Mouse (Mus musculus): ENCODE measurements around the gene Hoxa13. TPM values are rescaled to one million over a fixed set of nuclear protein-coding genes. Genes with fewer than 3 reads are reported as not detected.
A peak's percentile ranks its signal among the peaks of the same experiment; 100 is the strongest.

Hoxa13 gene
- total RNA-seq, 2 experiments from 2014 or later, result not detected

DNA sequence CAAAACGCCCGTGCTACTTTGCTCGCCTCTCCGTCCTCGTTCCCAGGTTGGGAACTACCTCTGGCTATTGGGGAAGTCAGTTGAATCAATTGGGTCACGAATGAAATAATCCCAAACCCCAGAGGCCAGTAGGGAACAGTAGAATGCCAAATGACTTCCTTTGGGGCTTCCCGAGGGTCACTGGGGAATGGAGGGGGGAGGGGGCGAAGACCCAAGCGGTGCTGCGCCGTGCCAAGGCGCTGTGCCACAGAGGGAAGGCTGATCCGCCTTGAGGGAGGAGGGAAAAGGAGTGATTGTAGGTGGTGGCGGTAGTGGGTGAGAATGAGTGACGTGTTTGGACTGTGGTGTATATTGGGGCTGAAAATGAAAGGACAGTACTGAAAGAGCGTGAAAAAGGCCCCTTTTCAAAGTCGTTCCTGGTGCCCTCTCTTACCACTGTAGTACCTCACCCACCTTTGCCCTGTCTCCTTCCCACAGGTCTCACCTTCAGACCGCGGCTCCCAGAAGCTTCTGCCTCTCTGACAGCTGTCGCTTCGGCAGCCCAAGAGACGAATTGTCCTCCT, 48.0 kb downstream of the Hoxa13 start:
- no peak for DNase-seq (ENCODE audit: low spot score in 2 of 2)

DNA sequence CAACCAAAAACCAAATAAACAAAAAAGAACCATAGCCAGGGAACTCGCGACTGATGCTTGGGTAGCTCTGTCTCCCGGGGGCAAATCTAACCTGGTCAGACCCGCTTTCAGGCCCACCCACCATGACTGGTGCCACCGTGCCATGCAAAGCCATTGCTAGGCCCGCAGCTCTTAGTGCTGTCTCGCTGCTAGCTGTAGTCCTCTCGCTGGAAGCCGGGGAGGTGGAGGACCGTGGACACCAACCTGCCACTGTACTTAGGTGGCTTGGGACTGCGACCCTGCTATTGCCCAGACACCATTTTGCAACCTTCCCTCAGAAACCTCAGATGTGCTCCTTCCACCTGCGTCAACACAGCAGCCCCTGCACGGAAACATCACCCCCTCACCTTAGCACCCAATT, 48.7 kb downstream of the Hoxa13 start:
- no peak for DNase-seq (ENCODE audit: low spot score in 2 of 2)

DNA sequence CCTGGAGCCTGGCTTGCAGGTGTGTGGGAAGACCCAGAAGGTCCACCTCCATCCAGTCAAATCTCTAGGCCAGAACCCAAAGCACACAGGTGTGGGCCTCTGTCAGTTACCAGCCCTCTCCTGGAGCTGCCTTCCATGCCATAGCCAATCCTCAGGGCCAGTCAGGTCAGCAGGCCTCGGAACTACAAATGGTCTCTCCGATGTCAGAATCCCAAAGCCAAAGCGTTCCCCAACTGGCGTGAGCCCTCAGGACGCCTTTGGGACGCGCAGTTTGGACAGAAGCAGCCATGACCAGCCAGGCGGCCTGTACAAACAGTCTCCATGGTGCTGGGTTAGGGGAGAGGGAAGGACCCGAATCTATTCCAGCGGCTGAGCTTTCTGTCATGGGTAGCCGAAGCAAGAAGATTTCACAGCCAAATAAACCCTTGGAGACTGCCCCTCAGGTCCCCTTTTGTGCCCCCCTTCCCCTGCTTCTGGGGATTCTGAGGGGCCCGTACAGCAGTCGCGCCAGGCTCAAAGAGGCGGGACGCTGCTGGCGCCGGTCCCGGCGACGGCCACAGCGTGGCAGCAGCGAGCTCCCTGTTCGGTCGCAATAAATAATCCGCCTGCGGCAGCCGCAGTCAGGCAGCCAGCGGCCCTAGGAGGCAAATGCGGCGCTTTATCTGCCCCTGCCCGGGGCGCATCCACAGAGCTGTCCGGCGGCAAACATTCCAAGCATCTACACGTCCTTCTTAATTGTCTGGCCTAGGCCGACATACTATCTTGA, 49.3 kb downstream of the Hoxa13 start:
- DNase-seq (ENCODE audit: low spot score in 2 of 2), result peak; percentile 53 to 59

DNA sequence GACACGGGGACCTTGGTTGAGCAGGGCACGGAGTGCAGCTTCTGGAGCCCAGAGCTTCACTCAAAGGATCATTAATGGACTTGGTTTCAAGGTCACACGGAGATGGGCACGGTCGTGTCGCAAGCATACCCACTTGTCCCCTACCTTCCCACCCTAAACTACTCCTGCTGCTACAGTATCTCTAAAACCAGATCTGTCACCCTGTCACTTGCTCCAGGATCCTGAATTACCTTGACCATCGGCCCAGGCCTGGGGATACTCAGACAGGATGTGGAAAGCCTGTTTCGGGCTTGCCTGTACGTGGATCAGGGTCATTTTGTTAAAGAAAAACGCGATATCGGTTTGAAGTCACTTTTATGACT, 51.0 kb downstream of the Hoxa13 start:
- no peak for DNase-seq (ENCODE audit: low spot score in 2 of 2)

DNA sequence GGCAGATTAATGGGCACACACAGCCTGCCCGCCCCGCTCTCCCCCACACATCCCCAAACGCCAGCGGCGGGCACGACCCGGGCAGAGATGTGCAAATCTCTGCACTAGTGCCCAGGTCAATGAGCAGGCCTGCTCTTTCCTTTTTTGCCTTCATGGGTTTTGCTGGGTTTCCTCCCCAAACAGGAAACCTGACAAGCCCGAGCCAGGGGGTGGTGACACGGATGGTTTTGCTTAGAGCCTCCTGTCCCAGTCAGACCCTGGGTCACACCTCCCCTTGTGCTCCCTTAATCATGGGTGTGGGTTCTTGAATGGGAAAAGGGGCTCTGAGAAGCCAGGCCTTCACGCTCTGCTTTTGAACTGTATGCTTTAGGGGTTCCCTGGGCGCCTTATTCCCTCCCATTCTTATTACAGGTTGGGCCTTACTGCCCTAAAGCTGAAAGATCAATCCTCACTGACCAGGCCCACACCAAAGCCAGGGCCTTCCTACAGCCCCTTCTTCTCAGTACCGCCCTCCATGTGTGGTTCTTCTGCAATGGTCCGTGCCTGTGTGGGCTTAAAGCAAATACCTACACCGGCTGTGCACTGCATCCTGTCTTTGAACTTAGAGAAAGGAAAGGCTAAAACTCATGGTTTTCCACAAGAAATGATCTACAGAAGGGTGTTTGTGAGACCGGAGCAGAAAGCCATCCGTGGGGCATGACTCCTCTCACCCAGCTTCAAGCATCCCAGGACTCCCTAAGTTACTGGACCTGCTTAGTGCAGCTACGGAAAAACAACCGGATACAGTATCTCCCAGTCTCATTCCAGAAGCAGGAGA, 51.6 kb downstream of the Hoxa13 start:
- no peak for DNase-seq (ENCODE audit: low spot score in 2 of 2)

DNA sequence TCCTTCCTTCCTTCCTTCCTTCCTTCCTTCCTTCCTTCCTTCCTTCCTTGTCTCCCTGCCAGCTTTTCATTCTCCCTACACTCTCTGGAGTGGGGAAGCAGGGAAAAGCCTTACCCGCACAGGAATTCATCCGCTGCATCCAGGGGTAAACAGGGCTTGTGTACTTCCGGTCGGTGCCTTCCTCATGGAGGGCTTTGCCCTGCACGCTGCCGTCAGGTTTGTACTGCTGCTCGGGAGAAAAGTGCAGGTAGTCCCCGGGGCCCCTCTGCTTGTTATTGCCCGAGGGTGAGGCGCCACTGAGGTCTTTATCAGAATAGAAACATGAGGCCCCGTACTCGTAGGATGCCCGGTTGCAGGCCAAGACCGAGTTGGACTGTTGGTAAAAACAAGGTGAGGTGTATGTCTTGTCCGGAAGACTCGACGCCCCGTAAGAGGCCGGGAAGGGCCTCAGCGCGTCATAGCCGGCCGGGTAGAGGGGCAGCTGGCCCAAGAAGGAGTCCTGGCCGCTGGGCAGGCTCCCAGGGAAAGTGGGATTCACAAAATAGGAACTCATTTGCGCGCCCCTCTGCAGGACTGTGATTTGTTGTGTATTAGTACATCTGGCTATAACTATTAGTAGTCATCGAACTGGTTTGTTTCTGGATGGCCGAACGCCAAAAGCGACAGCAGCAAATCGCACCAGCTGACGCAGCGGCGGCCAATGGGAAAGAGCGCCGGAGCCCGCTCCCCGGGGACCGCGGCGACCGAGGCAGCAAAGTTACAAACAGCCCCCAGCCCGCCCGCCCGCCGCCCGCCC, 52.4 kb downstream of the Hoxa13 start, which contains the start of gene Hoxa6:
Gene Hoxa6 (minus strand): TSS at position 651 of the 796 bp plus-strand sequence.
- no peak for DNase-seq (ENCODE audit: low spot score in 2 of 2)

Small RNAs within 50 kb of the gene (microRNA-seq; reads per million reads assigned to microRNA genes)
- gene Mir196b, result 1.1 to 1.2 reads per million in 2 experiments

Other genes with a start within 250 kb of the Hoxa13 start
- 10 to 100 TPM; 15.9 to 16.5 TPM for gene Skap2, start 248.3 kb downstream of the Hoxa13 start, total RNA-seq (2021)
- not detected for gene Hoxa1, start 102.6 kb downstream of the Hoxa13 start, total RNA-seq (2021)
- not detected for gene Hoxa2, start 96.0 kb downstream of the Hoxa13 start, total RNA-seq (2021)
- not detected for gene 5730596B20Rik, start 83.4 kb downstream of the Hoxa13 start, total RNA-seq (2021)
- gene Hoxa4, start 69.1 kb downstream of the Hoxa13 start, total RNA-seq (2021), result not detected
- not detected for gene Hoxa5, start 56.3 kb downstream of the Hoxa13 start, total RNA-seq (2021)
- not detected for gene Hoxa6, start 52.2 kb downstream of the Hoxa13 start, total RNA-seq (2021)
- gene Hoxa3, start 47.5 kb downstream of the Hoxa13 start, total RNA-seq (2021), result not detected
- not detected for gene Gm28308, start 47.5 kb downstream of the Hoxa13 start, total RNA-seq (2021)
- not detected for gene Hoxa7, start 39.0 kb downstream of the Hoxa13 start, total RNA-seq (2021)
- gene Hoxa9, start 29.8 kb downstream of the Hoxa13 start, total RNA-seq (2021), result not detected
- not detected for gene Hoxa10, start 20.0 kb downstream of the Hoxa13 start, total RNA-seq (2021)
- not detected for gene Hoxa11, start 15.1 kb downstream of the Hoxa13 start, total RNA-seq (2021)
- gene Evx1, start 52.6 kb upstream of the Hoxa13 start, total RNA-seq (2021), result not detected